Mouse (Mus musculus): Measurements from ENCODE around the gene Catsperz. TPM values are rescaled to one million over a fixed set of nuclear protein-coding genes. Genes with fewer than 3 reads are reported as not detected.
A peak's percentile ranks its signal among the peaks of the same experiment; 100 is the strongest.

The Catsperz gene
- polyA plus RNA-seq, 1 experiment from 2014 or later = 1.6 TPM

GRCm38 (mm10) chr19:6942249-6942691, 17.1 kb upstream of the Catsperz start, which contains the start of gene Gpr137:
Gene Gpr137 (minus strand): TSS chr19:6942480.
- Histone ChIP-seq H3K27me3 (replicated peaks) (no peaks in the 10 kb centered on the region), H3K9ac (peak within 1 kb of the TSS; percentile 88), H3K4me1 (peaks cover 26% of the 10 kb centered on the region), H3K4me3 (replicated peaks) (peak within 1 kb of the TSS; percentile 72), H3K4me2 (peak within 1 kb of the TSS; percentile 98), H3K27ac (peak within 1 kb of the TSS; percentile 98), H3K36me3 (no peaks in the 10 kb centered on the region), H3K9me3 (no peaks in the 10 kb centered on the region)
- under 1% methylated on average over 27 of the region's 27 CpGs for WGBS
- ATAC-seq (ENCODE audit: insufficient read depth, low FRiP score, low read depth) = peak; percentile 91

DNA sequence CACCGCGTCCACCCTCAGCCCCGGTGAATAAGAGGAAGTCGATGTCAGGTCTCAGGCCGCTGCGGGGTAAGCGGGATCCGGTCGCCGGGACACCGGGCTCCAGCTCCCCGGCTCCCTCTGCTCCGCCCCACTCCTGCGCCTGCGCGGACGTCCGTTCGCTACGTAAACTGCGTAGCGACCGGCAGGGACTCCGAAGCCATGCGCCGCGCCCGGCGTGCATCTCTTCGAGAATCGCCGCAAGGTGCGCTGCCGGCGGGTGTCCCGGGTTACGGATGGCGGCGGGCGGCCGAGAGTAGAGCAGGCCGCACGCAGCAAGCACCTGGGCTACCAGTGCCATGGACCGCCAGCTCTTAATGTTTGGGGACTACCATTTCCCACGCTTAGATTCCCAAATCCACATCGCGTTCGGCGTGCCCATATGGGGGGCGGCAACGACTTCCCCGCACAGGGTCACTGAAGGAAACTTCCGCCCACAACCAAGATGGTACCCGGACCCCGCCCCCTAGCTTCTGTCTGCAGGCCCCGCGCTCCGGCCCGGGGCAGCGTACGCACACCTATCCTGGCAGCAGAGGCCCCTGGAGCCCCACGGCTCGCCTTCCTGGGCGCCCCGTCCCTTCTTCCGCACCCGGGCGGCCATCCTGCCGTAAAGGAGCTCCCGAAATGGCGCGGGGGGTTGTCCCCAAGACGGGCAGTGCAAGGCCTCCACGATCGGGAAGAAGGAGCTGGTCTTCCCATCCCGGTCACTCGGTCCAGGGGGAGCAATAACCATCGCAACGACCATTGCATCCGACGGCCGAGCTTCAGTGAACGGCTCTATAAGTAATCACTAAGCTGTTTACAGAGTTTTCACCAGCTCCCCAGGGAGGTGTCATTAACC, 16.4 kb upstream of the Catsperz start, which contains the start of gene Bad:
Bad (plus strand) TSS at position 490 of the 877 bp plus-strand sequence.
- Histone ChIP-seq H3K27ac (peak within 1 kb of the TSS; percentile 98), H3K4me2 (peak within 1 kb of the TSS; percentile 98), H3K4me3 (replicated peaks) (peak within 1 kb of the TSS; percentile 72), H3K4me1 (peaks cover 24% of the 10 kb centered on the region), H3K9me3 (no peaks in the 10 kb centered on the region), H3K9ac (peak within 1 kb of the TSS; percentile 88), H3K27me3 (replicated peaks) (no peaks in the 10 kb centered on the region), H3K36me3 (no peaks in the 10 kb centered on the region)
- ATAC-seq (ENCODE audit: insufficient read depth, low FRiP score, low read depth) = peak; percentile 73
- 0% methylated on average over 83 of the region's 83 CpGs for WGBS

- no peak for ATAC-seq (ENCODE audit: insufficient read depth, low FRiP score, low read depth)
- Histone ChIP-seq H3K4me2 (peak overlapping the region; percentile 98), H3K9ac (peak overlapping the region; percentile 88), H3K4me3 (replicated peaks) (peak overlapping the region; percentile 72), H3K27me3 (replicated peaks) (0 out of 2 replicates have a peak, but pooled peaks cover 6% of the 10 kb centered on the region), H3K9me3 (no peaks in the 10 kb centered on the region), H3K36me3 (no peaks in the 10 kb centered on the region), H3K27ac (peak overlapping the region; percentile 98), H3K4me1 (peaks cover 24% of the 10 kb centered on the region)
- WGBS = 19% methylated on average over 29 of the region's 29 CpGs
Measured at GRCm38 (mm10) chr19:6940396-6941351, 15.5 kb upstream of the Catsperz start.

- H3K4me2 ChIP-seq = no peak overlapping the region
- no peak for ATAC-seq (ENCODE audit: insufficient read depth, low FRiP score, low read depth)
- 85% methylated on average over 20 of the region's 20 CpGs for WGBS
Measured at GRCm38 (mm10) chr19:6939106-6940002, 14.2 kb upstream of the Catsperz start.

DNA sequence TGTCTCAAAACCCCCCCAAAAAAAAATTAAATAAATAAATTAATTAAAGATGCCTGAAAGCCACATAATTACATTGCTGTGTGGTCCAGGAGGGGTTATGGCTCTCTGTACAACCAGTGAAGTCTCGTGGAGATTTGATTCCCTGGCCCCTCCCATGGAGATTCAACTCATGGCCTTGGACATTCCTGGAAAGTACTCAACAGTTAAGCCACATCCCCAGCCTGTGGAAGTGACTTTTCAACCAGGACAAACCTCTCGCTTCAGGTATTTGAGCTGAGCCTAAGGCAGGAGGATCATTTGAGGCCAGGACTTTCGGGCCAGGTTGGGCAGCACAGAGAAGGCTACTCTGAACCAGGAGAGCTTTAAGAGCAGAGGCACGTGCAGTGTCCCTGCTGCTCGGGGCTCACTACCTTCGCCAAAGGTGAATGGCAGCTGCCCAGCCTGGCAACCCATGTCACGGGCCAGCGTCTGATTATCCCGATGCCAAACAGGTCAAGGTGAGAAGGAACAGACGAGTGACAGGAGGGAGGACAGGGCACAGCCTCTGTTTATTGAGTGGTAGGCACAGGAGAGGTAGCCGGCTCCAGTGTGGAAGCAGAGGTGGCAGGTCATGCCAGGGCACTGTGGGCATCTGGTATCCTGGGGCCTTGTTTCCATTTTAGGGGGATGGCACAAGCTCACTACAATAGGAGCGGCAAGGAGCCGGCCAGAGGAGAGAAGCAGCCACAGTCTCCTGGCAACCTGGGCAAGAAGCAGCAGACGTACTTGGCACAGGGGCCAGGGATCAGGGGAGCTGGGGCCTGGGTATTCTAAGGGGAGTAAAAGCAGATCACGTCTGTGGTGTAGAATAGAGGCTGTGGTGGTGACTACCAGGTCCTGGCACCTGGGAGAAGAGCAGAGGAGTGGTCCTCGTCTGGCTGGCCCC, 12.6 kb upstream of the Catsperz start:
- H3K27me3 ChIP-seq (replicated peaks) = peaks cover 33% of the 10 kb centered on the region
- H3K4me3 ChIP-seq (replicated peaks) = no peak overlapping the region
- ATAC-seq (ENCODE audit: insufficient read depth, low FRiP score, low read depth) = no peak
- no peaks in the 10 kb centered on the region for H3K9me3 ChIP-seq
- 78% methylated on average over 16 of the region's 16 CpGs for WGBS
- peaks cover 26% of the 10 kb centered on the region for H3K4me1 ChIP-seq
- no peak overlapping the region for H3K4me2 ChIP-seq
- H3K9ac ChIP-seq = no peak overlapping the region
- H3K27ac ChIP-seq = no peak overlapping the region
- H3K36me3 ChIP-seq = no peaks in the 10 kb centered on the region

More at GRCm38 (mm10) chr19:6939106-6940002, 14.2 kb upstream of the Catsperz start:
- Histone ChIP-seq H3K9ac (no peak overlapping the region), H3K4me1 (peaks cover 25% of the 10 kb centered on the region), H3K36me3 (no peaks in the 10 kb centered on the region), H3K27ac (no peak overlapping the region), H3K27me3 (replicated peaks) (peaks cover 18% of the 10 kb centered on the region), H3K9me3 (no peaks in the 10 kb centered on the region), H3K4me3 (replicated peaks) (no peak overlapping the region)

- no peak overlapping the region for H3K27ac ChIP-seq
- no peak overlapping the region for H3K4me2 ChIP-seq
- H3K9me3 ChIP-seq = no peaks in the 10 kb centered on the region
- no peak overlapping the region for H3K4me3 ChIP-seq (replicated peaks)
- WGBS = 23% methylated on average over 3 of the region's 3 CpGs
- H3K36me3 ChIP-seq = no peaks in the 10 kb centered on the region
- ATAC-seq (ENCODE audit: insufficient read depth, low FRiP score, low read depth) = no peak
- peaks cover 22% of the 10 kb centered on the region for H3K4me1 ChIP-seq
- no peak overlapping the region for H3K9ac ChIP-seq
- peaks cover 48% of the 10 kb centered on the region for H3K27me3 ChIP-seq (replicated peaks)
Measured at GRCm38 (mm10) chr19:6936299-6936698, 11.1 kb upstream of the Catsperz start.

DNA sequence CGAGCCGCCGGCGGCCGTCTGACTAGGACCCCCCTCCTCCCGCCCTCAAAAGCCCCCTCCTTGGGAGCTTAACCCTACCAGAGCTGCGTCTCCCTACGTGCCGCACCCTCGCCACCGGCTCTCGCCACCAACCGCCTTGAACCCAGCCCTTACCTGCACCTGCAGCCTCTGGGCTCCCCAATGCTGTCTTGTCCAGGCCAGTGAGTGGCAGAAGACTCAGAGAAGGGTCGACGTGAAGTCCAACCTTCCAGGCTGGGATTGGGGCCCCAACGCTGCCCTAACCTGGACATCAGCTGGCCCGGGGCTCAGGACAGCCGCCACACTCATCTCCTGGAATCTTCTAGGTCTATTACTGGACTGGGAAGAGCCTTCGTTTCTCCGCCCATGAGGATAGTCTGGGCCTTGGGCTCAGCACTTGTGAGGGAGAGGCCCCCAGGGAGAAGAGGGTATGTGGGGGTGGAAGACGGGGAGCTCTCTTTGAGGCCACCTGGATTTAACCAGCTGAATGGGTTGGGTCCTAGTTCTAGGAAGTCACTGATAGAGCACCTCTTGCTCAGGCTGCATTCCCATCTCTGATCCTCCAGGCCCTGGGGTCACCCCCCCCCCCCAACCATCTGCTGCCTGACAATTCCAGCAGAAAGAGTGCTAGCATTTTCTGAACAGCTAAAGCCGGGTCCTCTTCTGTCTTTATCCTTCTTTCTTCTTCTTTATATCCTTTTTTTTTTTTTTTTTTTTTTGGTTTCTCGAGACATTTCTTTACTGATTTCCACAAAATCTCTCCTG, 9.2 kb upstream of the Catsperz start, which contains the start of gene Kcnk4:
Kcnk4 (minus strand) TSS at position 321 of the 783 bp plus-strand sequence.
- H3K9ac ChIP-seq = peak within 1 kb of the TSS; percentile 46
- H3K9me3 ChIP-seq = no peaks in the 10 kb centered on the region
- 11% methylated on average over 23 of the region's 23 CpGs for WGBS
- H3K4me1 ChIP-seq = peaks cover 10% of the 10 kb centered on the region
- no peak for ATAC-seq (ENCODE audit: insufficient read depth, low FRiP score, low read depth)
- H3K27ac ChIP-seq = no peak within 1 kb of the TSS
- no peaks in the 10 kb centered on the region for H3K36me3 ChIP-seq
- H3K27me3 ChIP-seq (replicated peaks) = peaks cover 52% of the 10 kb centered on the region
- peak within 1 kb of the TSS; percentile 43 for H3K4me3 ChIP-seq (replicated peaks)
- H3K4me2 ChIP-seq = peak within 1 kb of the TSS; percentile 85

GRCm38 (mm10) chr19:6933436-6934194, 8.4 kb upstream of the Catsperz start:
- ATAC-seq (ENCODE audit: insufficient read depth, low FRiP score, low read depth) = peak; percentile 35; the same call in 1 of the 2 replicates
- Histone ChIP-seq H3K4me1 (peaks cover 10% of the 10 kb centered on the region), H3K36me3 (no peaks in the 10 kb centered on the region), H3K27ac (no peak overlapping the region), H3K4me2 (peak overlapping the region; percentile 85), H3K27me3 (replicated peaks) (peaks cover 52% of the 10 kb centered on the region), H3K9ac (peak overlapping the region; percentile 46), H3K9me3 (no peaks in the 10 kb centered on the region), H3K4me3 (replicated peaks) (peak overlapping the region; percentile 43)
- 5% methylated on average over 58 of the region's 58 CpGs for WGBS

DNA sequence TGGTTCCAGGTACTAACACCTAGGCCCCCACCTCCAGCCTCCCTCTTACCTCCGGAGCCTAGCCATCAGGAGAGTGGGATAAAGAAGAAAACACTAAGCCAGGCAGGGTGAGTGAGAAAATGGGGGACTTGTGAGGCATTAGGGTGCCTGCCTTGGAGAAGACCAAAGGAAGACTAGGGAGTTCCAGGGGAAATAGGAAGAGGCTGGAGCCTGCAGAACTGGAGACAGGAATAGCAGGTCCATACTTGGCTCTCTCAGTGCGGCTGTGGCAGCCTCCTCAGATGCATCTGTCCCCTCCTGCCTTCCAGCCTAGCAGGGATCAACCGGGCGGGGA, 7.9 kb upstream of the Catsperz start:
- Histone ChIP-seq H3K27me3 (replicated peaks) (peaks cover 55% of the 10 kb centered on the region), H3K4me3 (replicated peaks) (0 out of 2 replicates have a peak overlapping the region, but pooled peaks have one; percentile 43), H3K9ac (no peak overlapping the region), H3K4me2 (0 out of 2 replicates have a peak overlapping the region, but pooled peaks have one; percentile 85), H3K27ac (no peak overlapping the region), H3K9me3 (no peaks in the 10 kb centered on the region), H3K4me1 (peaks cover 10% of the 10 kb centered on the region), H3K36me3 (no peaks in the 10 kb centered on the region)
- ATAC-seq (ENCODE audit: insufficient read depth, low FRiP score, low read depth) = no peak
- 39% methylated on average over 4 of the region's 4 CpGs for WGBS

Data from stomach, embryonic 15.5 days (tissue).